Mouse (Mus musculus) MN1 (cell line): ENCODE data around the gene Fli1.

ENCODE experiments used
- DNase-seq: peaks from one replicate; pipeline ENCODE4 v3.0.0-alpha.2; 2016; ENCODE audit warnings: low spot score

The Fli1 gene

GRCm38 (mm10) chr9:32522536-32523245 lies 20.0 kb downstream of the Fli1 start:
- DNase-seq: no peak

- DNase-seq: no peak
Measured at GRCm38 (mm10) chr9:32521331-32521730, 21.3 kb downstream of the Fli1 start.

- no peak for DNase-seq
Measured at GRCm38 (mm10) chr9:32520821-32521220, 21.8 kb downstream of the Fli1 start.

- DNase-seq: no peak
Measured at GRCm38 (mm10) chr9:32519101-32520051, 23.3 kb downstream of the Fli1 start.

- no peak for DNase-seq
Measured at GRCm38 (mm10) chr9:32518351-32519075, 24.1 kb downstream of the Fli1 start.

GRCm38 (mm10) chr9:32516691-32517090 lies 26.0 kb downstream of the Fli1 start:
- DNase-seq: no peak

GRCm38 (mm10) chr9:32515894-32516686 lies 26.6 kb downstream of the Fli1 start:
- no peak for DNase-seq

- DNase-seq: no peak
Measured at GRCm38 (mm10) chr9:32514406-32515058, 28.1 kb downstream of the Fli1 start.

- no peak for DNase-seq
Measured at GRCm38 (mm10) chr9:32513471-32513870, 29.2 kb downstream of the Fli1 start.

GRCm38 (mm10) chr9:32510454-32511263 lies 32.0 kb downstream of the Fli1 start:
- DNase-seq: no peak

GRCm38 (mm10) chr9:32509706-32510156 lies 32.9 kb downstream of the Fli1 start:
- no peak for DNase-seq

- DNase-seq: no peak
Measured at GRCm38 (mm10) chr9:32508648-32509047, 34.0 kb downstream of the Fli1 start.

- DNase-seq: no peak
Measured at GRCm38 (mm10) chr9:32508118-32508517, 34.5 kb downstream of the Fli1 start.

GRCm38 (mm10) chr9:32506866-32507861 lies 35.5 kb downstream of the Fli1 start:
- DNase-seq: no peak

- DNase-seq: no peak
Measured at GRCm38 (mm10) chr9:32506161-32506560, 36.5 kb downstream of the Fli1 start.

- no peak for DNase-seq
Measured at GRCm38 (mm10) chr9:32505460-32506075, 37.1 kb downstream of the Fli1 start.

- DNase-seq: no peak
Measured at GRCm38 (mm10) chr9:32503995-32504451, 38.6 kb downstream of the Fli1 start.

- no peak for DNase-seq
Measured at GRCm38 (mm10) chr9:32503423-32503822, 39.2 kb downstream of the Fli1 start.
